Mouse (Mus musculus): ENCODE measurements around the gene Cpeb4. TPM values are rescaled to one million over a fixed set of nuclear protein-coding genes. Genes with fewer than 3 reads are reported as not detected.

Gene Cpeb4
- polyA plus RNA-seq, 1 experiment = 1.5 TPM

DNA sequence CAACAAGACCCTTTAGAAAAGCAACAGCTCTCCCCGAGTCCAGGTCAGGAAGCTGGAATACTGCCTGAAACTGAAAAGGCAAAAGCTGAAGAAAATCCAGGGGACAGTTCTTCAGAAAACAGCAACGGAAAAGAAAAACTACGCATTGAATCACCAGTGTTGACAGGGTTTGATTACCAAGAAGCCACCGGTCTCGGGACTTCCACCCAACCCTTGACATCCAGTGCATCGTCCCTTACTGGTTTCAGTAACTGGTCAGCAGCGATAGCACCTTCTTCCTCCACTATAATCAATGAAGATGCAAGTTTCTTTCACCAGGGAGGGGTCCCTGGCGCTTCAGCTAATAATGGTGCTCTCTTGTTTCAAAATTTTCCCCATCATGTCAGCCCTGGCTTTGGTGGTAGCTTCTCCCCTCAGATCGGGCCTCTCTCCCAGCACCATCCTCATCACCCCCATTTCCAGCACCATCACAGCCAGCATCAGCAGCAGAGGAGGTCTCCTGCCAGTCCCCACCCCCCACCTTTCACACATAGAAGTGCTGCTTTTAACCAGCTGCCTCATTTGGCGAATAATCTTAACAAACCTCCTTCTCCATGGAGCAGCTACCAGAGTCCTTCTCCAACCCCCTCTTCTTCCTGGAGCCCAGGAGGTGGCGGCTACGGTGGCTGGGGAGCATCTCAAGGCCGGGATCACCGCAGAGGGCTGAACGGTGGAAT lies 693 bp downstream of the Cpeb4 start:
- H3K79me3 ChIP-seq (ENCODE audit: low read depth) = no peaks in the 10 kb centered on the region

DNA sequence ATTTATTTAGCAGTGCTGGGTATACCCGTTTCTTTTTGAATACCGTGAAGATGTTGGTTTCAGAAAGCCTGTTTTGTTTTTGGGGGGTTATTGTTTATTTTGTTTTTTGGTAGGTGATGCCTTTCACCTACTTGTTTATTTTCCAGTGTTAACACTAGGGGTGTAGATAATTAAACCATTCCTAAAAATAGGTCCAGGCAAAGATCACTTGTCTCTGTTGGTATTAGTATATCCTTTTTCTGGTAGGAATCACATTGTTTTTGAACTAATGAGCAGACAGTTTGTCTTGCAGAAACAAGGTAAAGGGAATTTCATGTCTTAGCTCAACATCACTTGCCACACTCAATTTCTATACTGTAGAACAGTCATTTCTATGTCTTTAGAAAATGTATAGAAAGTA lies 2.1 kb downstream of the Cpeb4 start:
- no peak overlapping the region for H3K4me3 ChIP-seq (ENCODE audit: insufficient read depth, poor library complexity, severe bottlenecking)
- H3K36me3 ChIP-seq (ENCODE audit: control insufficient read depth, insufficient read depth) = no peaks in the 10 kb centered on the region
- H3ac ChIP-seq (ENCODE audit: control insufficient read depth, insufficient read length, low read depth) = no peak overlapping the region
- no peaks in the 10 kb centered on the region for H3K79me3 ChIP-seq (ENCODE audit: low read depth)
- peaks cover 9% of the 10 kb centered on the region for H3K79me2 ChIP-seq (ENCODE audit: control insufficient read depth, insufficient read depth)
- TF ChIP-seq MYOG (IDR thresholded peaks at IDR 0.05; ENCODE audit: control insufficient read depth, extremely low read depth, insufficient read length) = no peak
- H3K27me3 ChIP-seq (ENCODE audit: control insufficient read depth, insufficient read depth, insufficient read length) = no peaks in the 10 kb centered on the region

More for the DNA sequence above, 693 bp downstream of the Cpeb4 start:
- no peak overlapping the region for H3ac ChIP-seq (ENCODE audit: control insufficient read depth, insufficient read length, low read depth)
- no peak overlapping the region for H3K4me3 ChIP-seq (ENCODE audit: insufficient read depth, poor library complexity, severe bottlenecking)
- no peaks in the 10 kb centered on the region for H3K27me3 ChIP-seq (ENCODE audit: control insufficient read depth, insufficient read depth, insufficient read length)
- H3K36me3 ChIP-seq (ENCODE audit: control insufficient read depth, insufficient read depth) = no peaks in the 10 kb centered on the region
- TF ChIP-seq FOSL1 (IDR thresholded peaks at IDR 0.05; ENCODE audit: insufficient read depth, low read length, poor library complexity, severe bottlenecking) = no peak
- no peak for TF ChIP-seq CEBPB (IDR thresholded peaks at IDR 0.05; ENCODE audit: low read depth)
- no peak for TF ChIP-seq CTCF (IDR thresholded peaks at IDR 0.05; ENCODE audit: control insufficient read depth, insufficient read depth, insufficient read length)
- TF ChIP-seq MYOD1 (IDR thresholded peaks at IDR 0.05; ENCODE audit: control insufficient read depth, insufficient read length, low read depth) = no peak
- no peak for TF ChIP-seq MAX (IDR thresholded peaks at IDR 0.05)
- no peak for TF ChIP-seq USF1 (IDR thresholded peaks at IDR 0.05; ENCODE audit: low read depth)
- TF ChIP-seq MYOG (IDR thresholded peaks at IDR 0.05; ENCODE audit: control insufficient read depth, extremely low read depth, insufficient read length) = no peak
- H3K79me2 ChIP-seq (ENCODE audit: control insufficient read depth, insufficient read depth) = peaks cover 9% of the 10 kb centered on the region

DNA sequence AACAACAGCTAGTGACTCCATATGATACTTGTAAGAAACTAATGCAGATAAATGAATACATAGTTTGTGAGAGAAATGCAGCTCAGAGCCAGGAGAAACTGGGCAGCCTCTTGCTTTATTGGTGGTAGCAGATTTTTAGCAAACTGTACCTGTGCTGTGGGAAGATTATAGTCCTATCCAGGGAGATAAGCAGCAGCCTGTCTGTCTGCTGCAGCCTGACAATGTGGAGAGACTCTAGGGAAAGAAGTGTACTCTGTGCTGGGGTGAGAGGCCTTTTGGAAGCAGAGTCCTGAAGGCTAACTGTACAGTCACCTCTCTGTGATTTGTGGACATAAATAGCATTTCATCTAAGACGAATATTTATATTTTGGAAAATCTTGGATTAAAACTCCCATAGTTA lies 11.7 kb downstream of the Cpeb4 start:
- H3K27me3 ChIP-seq (ENCODE audit: control insufficient read depth, insufficient read depth, insufficient read length) = no peaks in the 10 kb centered on the region
- H3K79me2 ChIP-seq (ENCODE audit: control insufficient read depth, insufficient read depth) = no peaks in the 10 kb centered on the region
- no peaks in the 10 kb centered on the region for H3K36me3 ChIP-seq (ENCODE audit: control insufficient read depth, insufficient read depth)
- H3K79me3 ChIP-seq (ENCODE audit: low read depth) = no peaks in the 10 kb centered on the region
- no peak overlapping the region for H3ac ChIP-seq (ENCODE audit: control insufficient read depth, insufficient read length, low read depth)
- TF ChIP-seq CTCF (IDR thresholded peaks at IDR 0.05; ENCODE audit: control insufficient read depth, insufficient read depth, insufficient read length) (no peak), CEBPB (IDR thresholded peaks at IDR 0.05; ENCODE audit: low read depth) (no peak), MAX (IDR thresholded peaks at IDR 0.05) (no peak), MYOD1 (IDR thresholded peaks at IDR 0.05; ENCODE audit: control insufficient read depth, insufficient read length, low read depth) (no peak), MYOG (IDR thresholded peaks at IDR 0.05; ENCODE audit: control insufficient read depth, extremely low read depth, insufficient read length) (no peak), FOSL1 (IDR thresholded peaks at IDR 0.05; ENCODE audit: insufficient read depth, low read length, poor library complexity, severe bottlenecking) (no peak), USF1 (IDR thresholded peaks at IDR 0.05; ENCODE audit: low read depth) (no peak)
- no peak overlapping the region for H3K4me3 ChIP-seq (ENCODE audit: insufficient read depth, poor library complexity, severe bottlenecking)

DNA sequence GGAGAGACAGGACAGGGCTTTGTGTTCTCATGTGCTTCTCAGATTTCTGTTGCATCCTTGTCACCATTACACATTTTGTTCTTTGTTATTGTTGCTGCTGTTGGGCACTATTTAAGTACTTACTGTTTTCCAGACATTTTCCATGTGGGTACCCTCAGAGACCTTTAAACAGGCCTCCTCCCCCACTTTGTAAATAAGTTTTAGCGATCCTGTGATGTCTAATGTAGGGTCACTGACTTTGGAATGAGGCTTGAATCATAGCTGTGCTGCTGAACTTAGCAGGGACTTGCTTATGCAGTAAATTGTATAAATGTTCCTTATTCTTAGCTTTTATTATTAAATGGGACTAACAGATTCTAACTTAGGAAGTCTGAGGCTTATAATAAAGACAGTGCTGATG lies 13.8 kb downstream of the Cpeb4 start:
- Histone ChIP-seq H3K27me3 (ENCODE audit: control insufficient read depth, insufficient read depth, insufficient read length) (no peaks in the 10 kb centered on the region), H3ac (ENCODE audit: control insufficient read depth, insufficient read length, low read depth) (no peak overlapping the region), H3K36me3 (ENCODE audit: control insufficient read depth, insufficient read depth) (no peaks in the 10 kb centered on the region), H3K79me2 (ENCODE audit: control insufficient read depth, insufficient read depth) (no peaks in the 10 kb centered on the region), H3K4me3 (ENCODE audit: insufficient read depth, poor library complexity, severe bottlenecking) (no peak overlapping the region), H3K79me3 (ENCODE audit: low read depth) (no peaks in the 10 kb centered on the region)
- TF ChIP-seq CEBPB (IDR thresholded peaks at IDR 0.05; ENCODE audit: low read depth) (no peak), USF1 (IDR thresholded peaks at IDR 0.05; ENCODE audit: low read depth) (no peak), CTCF (IDR thresholded peaks at IDR 0.05; ENCODE audit: control insufficient read depth, insufficient read depth, insufficient read length) (no peak), MYOG (IDR thresholded peaks at IDR 0.05; ENCODE audit: control insufficient read depth, extremely low read depth, insufficient read length) (no peak), FOSL1 (IDR thresholded peaks at IDR 0.05; ENCODE audit: insufficient read depth, low read length, poor library complexity, severe bottlenecking) (no peak), MYOD1 (IDR thresholded peaks at IDR 0.05; ENCODE audit: control insufficient read depth, insufficient read length, low read depth) (no peak), MAX (IDR thresholded peaks at IDR 0.05) (no peak)

DNA sequence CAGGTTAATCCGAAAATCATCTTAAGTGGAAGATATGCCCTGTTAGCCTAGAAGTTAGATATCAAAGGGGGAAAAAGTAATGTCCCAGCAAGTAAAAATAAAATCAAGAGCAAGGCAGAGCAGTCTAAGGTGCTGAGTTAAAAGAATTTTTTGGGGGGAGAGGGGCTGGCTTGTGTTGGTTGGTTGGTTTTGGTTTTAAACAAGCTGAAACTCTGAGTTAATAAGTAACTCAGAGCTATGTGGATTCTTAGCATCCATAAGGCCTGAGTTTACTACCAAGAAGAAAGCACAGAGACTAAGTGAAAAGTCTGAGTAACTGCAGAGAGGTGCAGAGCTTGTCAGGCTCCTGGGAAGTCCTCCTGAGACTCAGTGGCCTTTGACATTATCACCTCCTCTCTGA lies 16.2 kb downstream of the Cpeb4 start:
- Histone ChIP-seq H3K79me2 (ENCODE audit: control insufficient read depth, insufficient read depth) (no peaks in the 10 kb centered on the region), H3ac (ENCODE audit: control insufficient read depth, insufficient read length, low read depth) (no peak overlapping the region), H3K4me3 (ENCODE audit: insufficient read depth, poor library complexity, severe bottlenecking) (no peak overlapping the region), H3K27me3 (ENCODE audit: control insufficient read depth, insufficient read depth, insufficient read length) (no peaks in the 10 kb centered on the region), H3K36me3 (ENCODE audit: control insufficient read depth, insufficient read depth) (no peaks in the 10 kb centered on the region), H3K79me3 (ENCODE audit: low read depth) (no peaks in the 10 kb centered on the region)
- TF ChIP-seq CEBPB (IDR thresholded peaks at IDR 0.05; ENCODE audit: low read depth) = no peak
- TF ChIP-seq CTCF (IDR thresholded peaks at IDR 0.05; ENCODE audit: control insufficient read depth, insufficient read depth, insufficient read length) = no peak
- TF ChIP-seq MAX (IDR thresholded peaks at IDR 0.05) = no peak
- TF ChIP-seq FOSL1 (IDR thresholded peaks at IDR 0.05; ENCODE audit: insufficient read depth, low read length, poor library complexity, severe bottlenecking) = no peak
- TF ChIP-seq USF1 (IDR thresholded peaks at IDR 0.05; ENCODE audit: low read depth) = no peak
- no peak for TF ChIP-seq MYOG (IDR thresholded peaks at IDR 0.05; ENCODE audit: control insufficient read depth, extremely low read depth, insufficient read length)

DNA sequence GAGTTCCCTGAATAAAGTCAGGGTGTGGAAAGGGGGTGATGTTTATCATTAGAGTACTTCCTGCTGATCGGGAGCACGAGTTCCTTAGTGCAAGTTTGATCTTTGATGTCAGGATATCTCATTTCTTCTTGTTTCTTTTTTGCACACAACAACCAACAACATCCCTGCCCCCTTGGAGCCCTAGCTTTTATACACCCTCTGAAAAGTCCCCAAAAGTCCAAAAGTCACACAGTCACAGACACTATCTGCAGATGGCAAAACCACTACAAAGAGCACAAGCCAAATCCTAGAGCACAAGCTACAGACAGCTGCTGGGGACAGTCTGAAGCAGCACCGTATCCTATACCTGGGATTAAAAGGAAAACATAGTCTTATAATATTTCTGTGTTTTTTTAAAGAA lies 20.1 kb downstream of the Cpeb4 start:
- no peaks in the 10 kb centered on the region for H3K27me3 ChIP-seq (ENCODE audit: control insufficient read depth, insufficient read depth, insufficient read length)
- H3K79me2 ChIP-seq (ENCODE audit: control insufficient read depth, insufficient read depth) = no peaks in the 10 kb centered on the region
- TF ChIP-seq CEBPB (IDR thresholded peaks at IDR 0.05; ENCODE audit: low read depth) (no peak), USF1 (IDR thresholded peaks at IDR 0.05; ENCODE audit: low read depth) (no peak), CTCF (IDR thresholded peaks at IDR 0.05; ENCODE audit: control insufficient read depth, insufficient read depth, insufficient read length) (no peak), MYOD1 (IDR thresholded peaks at IDR 0.05; ENCODE audit: control insufficient read depth, insufficient read length, low read depth) (no peak), FOSL1 (IDR thresholded peaks at IDR 0.05; ENCODE audit: insufficient read depth, low read length, poor library complexity, severe bottlenecking) (no peak), MAX (IDR thresholded peaks at IDR 0.05) (no peak), MYOG (IDR thresholded peaks at IDR 0.05; ENCODE audit: control insufficient read depth, extremely low read depth, insufficient read length) (no peak)
- H3K4me3 ChIP-seq (ENCODE audit: insufficient read depth, poor library complexity, severe bottlenecking) = no peak overlapping the region
- H3K79me3 ChIP-seq (ENCODE audit: low read depth) = no peaks in the 10 kb centered on the region
- peaks cover 3% of the 10 kb centered on the region for H3K36me3 ChIP-seq (ENCODE audit: control insufficient read depth, insufficient read depth)
- H3ac ChIP-seq (ENCODE audit: control insufficient read depth, insufficient read length, low read depth) = no peak overlapping the region
